Mouse (Mus musculus): ENCODE data around the gene Ell.

DNA sequence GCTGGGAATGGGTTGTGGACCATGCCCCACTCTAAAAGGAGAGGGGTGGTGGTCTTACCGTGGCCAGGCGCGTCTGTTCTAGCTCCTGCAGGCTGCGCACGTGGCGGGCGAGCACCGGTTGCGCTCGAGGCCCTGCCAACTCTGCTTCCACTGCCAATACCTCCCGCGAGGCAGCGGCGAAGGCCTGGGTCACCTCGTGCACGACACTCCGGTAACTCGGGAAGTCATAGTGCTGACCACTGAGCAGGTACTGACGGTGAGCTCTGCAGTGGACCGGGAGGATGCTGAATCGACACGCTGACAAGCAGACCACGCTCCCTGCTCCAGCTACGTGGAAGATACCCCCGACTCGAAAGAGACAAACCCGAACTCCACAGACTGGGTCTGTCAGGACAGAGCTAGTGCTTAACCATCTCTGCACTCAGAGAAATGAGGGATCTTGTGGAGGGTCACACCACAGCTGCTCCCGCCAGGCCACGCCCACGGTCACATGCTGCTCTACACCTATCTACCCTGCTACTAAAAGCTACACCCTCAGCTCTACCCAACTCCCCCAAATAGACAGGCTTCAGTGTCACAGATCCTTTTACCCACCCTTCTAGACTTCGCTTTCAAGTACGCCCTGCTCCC is 33.4 kb upstream of the Ell start:
- TF ChIP-seq EP300 (IDR thresholded peaks at IDR 0.05; ENCODE audit: low read depth), result no peak
- no peak for TF ChIP-seq CTCF (IDR thresholded peaks at IDR 0.05; ENCODE audit: low read depth)

All from liver, postnatal 0 days (tissue).